Mouse (Mus musculus): ENCODE data around the gene Lrrc17. TPM values are rescaled to one million over a fixed set of nuclear protein-coding genes. Genes with fewer than 3 reads are reported as not detected.

The Lrrc17 gene
- polyA plus RNA-seq (2015; fragmentation: Nextera tagmentation; extraction: Ambion mirVana) = 11.2 and 14.3 TPM in 2 replicates

GRCm38 (mm10) chr5:21543409-21544201 is at the start of gene Lrrc17:
Gene Lrrc17, plus strand, starts transcription at chr5:21543559.
- WGBS = 36% methylated on average over 17 of the region's 17 CpGs

GRCm38 (mm10) chr5:21494781-21495180 is 48.6 kb upstream of the Lrrc17 start:
- Histone ChIP-seq H3K4me3 (no peak overlapping the region), H3K9me3 (no peaks in the 10 kb centered on the region), H3K9ac (no peak overlapping the region), H3K27ac (replicated peaks) (no peak overlapping the region), H3K36me3 (no peaks in the 10 kb centered on the region), H3K4me2 (no peak overlapping the region), H3K27me3 (replicated peaks) (no peaks in the 10 kb centered on the region), H3K4me1 (peaks cover 23% of the 10 kb centered on the region)
- ATAC-seq (ENCODE audit: extremely low read depth, insufficient number of reproducible peaks, low FRiP score, low TSS enrichment) = no peak
- WGBS = 55% methylated on average over 3 of the region's 3 CpGs

More at GRCm38 (mm10) chr5:21543409-21544201, at the start of gene Lrrc17:
- Histone ChIP-seq H3K9me3 (peaks cover 3% of the 10 kb centered on the region; the same call in 1 of the 2 replicates), H3K4me3 (peak within 1 kb of the TSS; percentile 46), H3K4me2 (peak within 1 kb of the TSS; percentile 64), H3K36me3 (no peaks in the 10 kb centered on the region), H3K9ac (peak within 1 kb of the TSS; percentile 70), H3K27me3 (replicated peaks) (no peaks in the 10 kb centered on the region), H3K4me1 (peaks cover 33% of the 10 kb centered on the region), H3K27ac (replicated peaks) (peak within 1 kb of the TSS; percentile 83)
- ATAC-seq (ENCODE audit: extremely low read depth, insufficient number of reproducible peaks, low FRiP score, low TSS enrichment) = no peak

GRCm38 (mm10) chr5:21496321-21496720 is 47.0 kb upstream of the Lrrc17 start:
- Histone ChIP-seq H3K9ac (no peak overlapping the region), H3K4me1 (peaks cover 16% of the 10 kb centered on the region), H3K9me3 (no peaks in the 10 kb centered on the region), H3K4me2 (no peak overlapping the region), H3K4me3 (no peak overlapping the region), H3K27me3 (replicated peaks) (no peaks in the 10 kb centered on the region), H3K27ac (replicated peaks) (peak overlapping the region; percentile 29; the same call in 1 of the 2 replicates), H3K36me3 (no peaks in the 10 kb centered on the region)
- 50% methylated on average over 6 of the region's 6 CpGs for WGBS
- ATAC-seq (ENCODE audit: extremely low read depth, insufficient number of reproducible peaks, low FRiP score, low TSS enrichment) = no peak

- H3K27ac ChIP-seq (replicated peaks) = peak overlapping the region; percentile 29; the same call in 1 of the 2 replicates
- ATAC-seq (ENCODE audit: extremely low read depth, insufficient number of reproducible peaks, low FRiP score, low TSS enrichment) = no peak
- 57% methylated on average over 3 of the region's 3 CpGs for WGBS
- no peaks in the 10 kb centered on the region for H3K36me3 ChIP-seq
- no peaks in the 10 kb centered on the region for H3K9me3 ChIP-seq
- H3K4me1 ChIP-seq = peaks cover 16% of the 10 kb centered on the region
- no peak overlapping the region for H3K4me3 ChIP-seq
- H3K9ac ChIP-seq = no peak overlapping the region
- H3K27me3 ChIP-seq (replicated peaks) = no peaks in the 10 kb centered on the region
- no peak overlapping the region for H3K4me2 ChIP-seq
These were observed 46.5 kb upstream of the Lrrc17 start for GRCm38 (mm10) chr5:21496881-21497280.

GRCm38 (mm10) chr5:21498490-21498889 is 44.9 kb upstream of the Lrrc17 start:
- H3K4me3 ChIP-seq = no peak overlapping the region
- 85% methylated on average over 2 of the region's 2 CpGs for WGBS
- no peak for ATAC-seq (ENCODE audit: extremely low read depth, insufficient number of reproducible peaks, low FRiP score, low TSS enrichment)
- H3K4me1 ChIP-seq = peaks cover 16% of the 10 kb centered on the region
- H3K36me3 ChIP-seq = no peaks in the 10 kb centered on the region
- no peaks in the 10 kb centered on the region for H3K9me3 ChIP-seq
- no peak overlapping the region for H3K9ac ChIP-seq
- H3K27ac ChIP-seq (replicated peaks) = no peak overlapping the region
- H3K27me3 ChIP-seq (replicated peaks) = no peaks in the 10 kb centered on the region
- no peak overlapping the region for H3K4me2 ChIP-seq

GRCm38 (mm10) chr5:21498925-21499324 is 44.4 kb upstream of the Lrrc17 start:
- no peak overlapping the region for H3K4me3 ChIP-seq
- H3K9ac ChIP-seq = no peak overlapping the region
- no peaks in the 10 kb centered on the region for H3K27me3 ChIP-seq (replicated peaks)
- no peak for ATAC-seq (ENCODE audit: extremely low read depth, insufficient number of reproducible peaks, low FRiP score, low TSS enrichment)
- no peak overlapping the region for H3K27ac ChIP-seq (replicated peaks)
- no peaks in the 10 kb centered on the region for H3K36me3 ChIP-seq
- 80% methylated on average over 11 of the region's 11 CpGs for WGBS
- H3K4me1 ChIP-seq = peaks cover 16% of the 10 kb centered on the region
- no peak overlapping the region for H3K4me2 ChIP-seq
- no peaks in the 10 kb centered on the region for H3K9me3 ChIP-seq

- ATAC-seq (ENCODE audit: extremely low read depth, insufficient number of reproducible peaks, low FRiP score, low TSS enrichment) = no peak
- H3K4me1 ChIP-seq = peaks cover 16% of the 10 kb centered on the region
- WGBS = 75% methylated on average over 10 of the region's 10 CpGs
These were observed 43.2 kb upstream of the Lrrc17 start for GRCm38 (mm10) chr5:21500133-21500532.

GRCm38 (mm10) chr5:21500941-21501340 is 42.4 kb upstream of the Lrrc17 start:
- Histone ChIP-seq H3K4me1 (peaks cover 13% of the 10 kb centered on the region), H3K27ac (replicated peaks) (no peak overlapping the region), H3K9ac (no peak overlapping the region), H3K4me2 (no peak overlapping the region), H3K4me3 (no peak overlapping the region), H3K27me3 (replicated peaks) (no peaks in the 10 kb centered on the region), H3K9me3 (no peaks in the 10 kb centered on the region), H3K36me3 (no peaks in the 10 kb centered on the region)
- ATAC-seq (ENCODE audit: extremely low read depth, insufficient number of reproducible peaks, low FRiP score, low TSS enrichment) = no peak
- WGBS = 82% methylated on average over 2 of the region's 2 CpGs

More at GRCm38 (mm10) chr5:21500133-21500532, 43.2 kb upstream of the Lrrc17 start:
- Histone ChIP-seq H3K27me3 (replicated peaks) (no peaks in the 10 kb centered on the region), H3K9ac (no peak overlapping the region), H3K4me2 (no peak overlapping the region), H3K4me3 (no peak overlapping the region), H3K9me3 (no peaks in the 10 kb centered on the region), H3K27ac (replicated peaks) (no peak overlapping the region), H3K36me3 (no peaks in the 10 kb centered on the region)

GRCm38 (mm10) chr5:21502936-21503610 is 40.3 kb upstream of the Lrrc17 start:
- no peak for ATAC-seq (ENCODE audit: extremely low read depth, insufficient number of reproducible peaks, low FRiP score, low TSS enrichment)
- Histone ChIP-seq H3K27me3 (replicated peaks) (no peaks in the 10 kb centered on the region), H3K27ac (replicated peaks) (no peak overlapping the region), H3K9ac (no peak overlapping the region), H3K4me3 (no peak overlapping the region), H3K4me2 (no peak overlapping the region), H3K9me3 (no peaks in the 10 kb centered on the region), H3K36me3 (no peaks in the 10 kb centered on the region), H3K4me1 (no peaks in the 10 kb centered on the region)
- WGBS = 79% methylated on average over 13 of the region's 13 CpGs

- WGBS = 84% methylated on average over 8 of the region's 8 CpGs
- Histone ChIP-seq H3K4me3 (no peak overlapping the region), H3K9ac (no peak overlapping the region)
These were observed 38.2 kb upstream of the Lrrc17 start for GRCm38 (mm10) chr5:21505159-21505558.

GRCm38 (mm10) chr5:21506887-21507286 is 36.5 kb upstream of the Lrrc17 start:
- Histone ChIP-seq H3K4me1 (no peaks in the 10 kb centered on the region), H3K36me3 (no peaks in the 10 kb centered on the region), H3K4me3 (no peak overlapping the region), H3K27ac (replicated peaks) (no peak overlapping the region), H3K27me3 (replicated peaks) (no peaks in the 10 kb centered on the region), H3K9ac (no peak overlapping the region), H3K4me2 (no peak overlapping the region), H3K9me3 (no peaks in the 10 kb centered on the region)
- ATAC-seq (ENCODE audit: extremely low read depth, insufficient number of reproducible peaks, low FRiP score, low TSS enrichment) = no peak
- 62% methylated on average over 1 of the region's 1 CpGs for WGBS

More at GRCm38 (mm10) chr5:21505159-21505558, 38.2 kb upstream of the Lrrc17 start:
- no peaks in the 10 kb centered on the region for H3K36me3 ChIP-seq
- no peak for ATAC-seq (ENCODE audit: extremely low read depth, insufficient number of reproducible peaks, low FRiP score, low TSS enrichment)
- no peaks in the 10 kb centered on the region for H3K27me3 ChIP-seq (replicated peaks)
- no peaks in the 10 kb centered on the region for H3K9me3 ChIP-seq
- no peaks in the 10 kb centered on the region for H3K4me1 ChIP-seq
- no peak overlapping the region for H3K27ac ChIP-seq (replicated peaks)
- H3K4me2 ChIP-seq = no peak overlapping the region

Data from heart, embryonic 13.5 days (tissue).